Mouse (Mus musculus): ENCODE measurements around the gene Casd1.

DNA sequence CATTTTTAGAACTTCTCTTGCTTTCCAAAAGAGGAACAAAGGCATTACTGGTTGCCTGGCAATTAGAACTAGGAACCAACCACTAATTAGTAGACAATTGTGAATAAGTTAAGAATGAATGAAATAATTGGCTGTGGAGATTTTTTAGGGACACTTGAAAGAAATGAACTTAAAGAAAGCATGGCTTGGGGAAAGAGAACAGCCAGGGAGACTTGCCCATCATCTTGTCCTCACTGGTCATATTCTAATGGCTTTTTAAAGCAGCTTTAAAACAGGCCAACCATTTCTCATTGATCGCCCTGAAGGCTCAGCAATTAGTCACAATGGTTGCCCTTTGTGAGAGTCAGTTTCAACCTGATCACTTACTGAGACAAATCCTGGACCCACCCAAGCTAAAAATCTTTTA is 76.7 kb downstream of the Casd1 start:
- no peak for TF ChIP-seq CTCF (IDR thresholded peaks at IDR 0.05 in 2 of 3, conservative IDR thresholded peaks at IDR 0.05 in 1 of 3; ENCODE audit: control insufficient read depth in 1 of 3, insufficient read depth in 1 of 3, low read depth in 2 of 3, low read length in 3 of 3, poor library complexity in 1 of 3, severe bottlenecking in 1 of 3)
- TF ChIP-seq USF2 (IDR thresholded peaks at IDR 0.05; ENCODE audit: borderline replicate concordance in 1 of 2, insufficient read depth in 1 of 2, low read depth in 1 of 2, low read length in 2 of 2), result no peak
- TF ChIP-seq UBTF (IDR thresholded peaks at IDR 0.05; ENCODE audit: borderline replicate concordance, insufficient read depth, low read depth, low read length), result no peak
- TF ChIP-seq POLR2A (IDR thresholded peaks at IDR 0.05; ENCODE audit: control insufficient read depth in 1 of 2, insufficient read depth in 1 of 2, low read depth in 1 of 2, low read length in 2 of 2, poor library complexity in 1 of 2), result no peak
- no peak for TF ChIP-seq GATA1 (IDR thresholded peaks at IDR 0.05; ENCODE audit: low read depth, low read length)
- TF ChIP-seq NRF1 (IDR thresholded peaks at IDR 0.05; ENCODE audit: insufficient read depth, low read depth, low read length, poor library complexity, severe bottlenecking), result no peak
- no peak for TF ChIP-seq USF1 (IDR thresholded peaks at IDR 0.05; ENCODE audit: low read depth, low read length)
- TF ChIP-seq RCOR1 (IDR thresholded peaks at IDR 0.05; ENCODE audit: low read depth, low read length), result no peak
- TF ChIP-seq E2F4 (IDR thresholded peaks at IDR 0.05; ENCODE audit: borderline replicate concordance, low read depth, low read length), result no peak
- TF ChIP-seq MAZ (IDR thresholded peaks at IDR 0.05; ENCODE audit: low read depth, low read length), result no peak
- no peak for TF ChIP-seq EP300 (IDR thresholded peaks at IDR 0.05; ENCODE audit: low read depth in 1 of 2, low read length in 2 of 2)
- TF ChIP-seq BHLHE40 (IDR thresholded peaks at IDR 0.05; ENCODE audit: borderline replicate concordance, low read depth, low read length), result no peak
- TF ChIP-seq ZKSCAN1 (IDR thresholded peaks at IDR 0.05; ENCODE audit: low read depth, low read length), result no peak
- no peak for TF ChIP-seq JUND (IDR thresholded peaks at IDR 0.05; ENCODE audit: low read depth, low read length)

Measured in MEL (cell line).